Mouse (Mus musculus) heart, postnatal 0 days (tissue): ENCODE results near the gene Wscd1.

Experiments
- CTCF ChIP-seq: IDR thresholded peaks from 2 replicates; pipeline ENCODE4 v1.5.1; 2016; ENCODE audit warnings: antibody characterized with exemption, control low read depth, low read depth
- EP300 ChIP-seq: IDR thresholded peaks from 2 replicates; pipeline ENCODE4 v1.6.1; 2016; ENCODE audit warnings: antibody characterized with exemption, low read depth

DNA sequence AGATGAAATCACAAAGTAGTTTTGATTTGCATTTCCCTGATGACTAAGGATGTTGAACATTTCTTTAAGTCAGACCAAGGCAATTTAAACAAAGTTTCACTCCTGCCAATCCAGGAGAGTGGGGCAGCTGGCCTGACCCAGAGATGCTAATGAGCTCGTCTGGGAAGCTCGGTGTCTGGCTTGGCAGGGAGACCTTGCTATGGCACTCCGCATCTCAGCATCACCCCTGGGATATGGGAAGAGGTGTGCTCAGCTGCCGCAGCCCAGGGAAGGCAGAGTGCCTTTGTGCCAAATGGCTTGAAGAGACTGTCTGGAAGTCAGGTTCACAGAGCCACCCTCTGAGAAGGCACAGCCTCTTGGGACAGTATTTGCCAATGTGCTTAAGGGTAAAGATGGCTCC lies 75.3 kb downstream of the Wscd1 start:
- TF ChIP-seq EP300 (no peak), CTCF (no peak)
